Mouse (Mus musculus) layer of hippocampus, adult 2 months (tissue): ENCODE results near the gene Psmd13. TPM values are rescaled to one million over a fixed set of nuclear protein-coding genes. Genes with fewer than 3 reads are reported as not detected.

Source experiments
- DNase-seq, 2 experiments: peaks; one replicate each; pipeline ENCODE4 v3.0.0; 2022; ENCODE audit warnings: low spot score in 2 of 2
- H3K27ac ChIP-seq: fragments of 200-600 bp; 2 replicates; pipeline ENCODE4 v1.8.1; 2022
- H3K4me3 ChIP-seq: fragments of 200-600 bp; 2 replicates; pipeline ENCODE4 v1.8.1; 2022; ENCODE audit warnings: mild to moderate bottlenecking
- CTCF ChIP-seq: fragments of 200-600 bp; conservative IDR thresholded peaks from 2 replicates; pipeline ENCODE4 v1.8.1; 2022; ENCODE audit warnings: antibody characterized with exemption, mild to moderate bottlenecking, moderate library complexity
- long read RNA-seq, 2 experiments: library from polyadenylated mRNA; stranded (forward); transcript quantifications; one replicate each; pipeline ENCODE4 v2.0.0; 2021; ENCODE audit warnings: borderline mapping rate in 2 of 2
- total RNA-seq, 2 experiments: library from RNA; stranded (reverse); gene quantifications; 2 replicates each; pipeline ENCODE4 v1.2.3; 2021

Gene Psmd13
- total RNA-seq = 100 to 1,000 TPM; 111 to 113 TPM
- long read RNA-seq, experiment 1, transcript Psmd13-201 (13 exons, 1,989 nt) = major isoform, 44 of 53 reads
- long read RNA-seq, experiment 1, partial matches to known transcripts = 3 of 53 reads
- long read RNA-seq, experiment 1, other reads (novel, unspliced or antisense) = 6 of 53 reads
- long read RNA-seq, experiment 2, transcript Psmd13-201 (13 exons, 1,989 nt) = major isoform, 50 of 65 reads
- long read RNA-seq, experiment 2, partial matches to known transcripts = 2 of 65 reads
- long read RNA-seq, experiment 2, other reads (novel, unspliced or antisense) = 13 of 65 reads

DNA sequence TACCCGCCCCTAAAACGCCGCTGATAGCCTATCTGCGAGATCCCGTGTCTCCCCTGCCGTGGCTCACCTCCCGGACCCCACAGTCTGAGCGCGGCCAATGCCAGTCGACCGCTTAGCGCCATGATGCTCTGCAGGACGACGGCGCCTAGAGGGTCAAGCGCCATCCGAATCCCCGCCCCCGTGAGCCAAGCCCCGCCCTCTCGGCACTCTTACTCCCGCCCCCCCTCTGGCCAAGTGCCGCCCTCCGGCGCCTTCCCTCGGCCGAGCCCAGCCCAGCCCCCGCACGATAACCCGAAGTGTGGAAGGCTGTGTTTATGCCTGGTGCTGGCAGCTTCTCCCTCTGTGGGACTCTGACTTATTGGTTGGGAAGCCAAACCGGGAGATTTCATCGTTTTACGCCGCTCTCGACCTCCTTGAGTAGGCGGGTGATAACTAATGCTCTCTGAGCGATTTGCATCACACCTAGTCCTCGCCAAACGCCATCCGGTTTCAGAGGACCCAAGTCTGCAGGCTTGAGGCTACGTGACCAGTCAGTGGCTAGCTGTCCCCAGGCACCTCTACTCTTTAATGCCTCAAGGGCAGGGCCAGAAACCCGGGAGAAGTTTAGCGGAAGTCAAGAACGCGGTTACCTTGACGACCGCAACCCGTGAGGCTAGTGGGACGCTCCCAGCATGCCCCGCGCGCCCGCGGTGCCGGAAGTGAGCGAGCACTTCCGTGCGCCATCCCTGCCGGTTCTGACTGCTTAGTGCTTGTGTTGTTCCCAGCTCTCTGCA lies at the start of gene Psmd13, which contains the start of gene Sirt3:
Gene Psmd13 (plus strand): TSS at position 273 of the 773 bp plus-strand sequence.
Gene Sirt3 (minus strand): TSS at position 614 of the 773 bp plus-strand sequence.
- Histone ChIP-seq H3K27ac (peak within 1 kb of the TSS; percentile 95), H3K4me3 (peak within 1 kb of the TSS; percentile 78)
- no peak for TF ChIP-seq CTCF
- peak; percentile 93 for DNase-seq

GRCm38 (mm10) chr7:140833341-140833740 lies 48.4 kb upstream of the Psmd13 start:
- no peak for DNase-seq
- no peak overlapping the region for H3K27ac ChIP-seq
- no peak for TF ChIP-seq CTCF
- no peak overlapping the region for H3K4me3 ChIP-seq

DNA sequence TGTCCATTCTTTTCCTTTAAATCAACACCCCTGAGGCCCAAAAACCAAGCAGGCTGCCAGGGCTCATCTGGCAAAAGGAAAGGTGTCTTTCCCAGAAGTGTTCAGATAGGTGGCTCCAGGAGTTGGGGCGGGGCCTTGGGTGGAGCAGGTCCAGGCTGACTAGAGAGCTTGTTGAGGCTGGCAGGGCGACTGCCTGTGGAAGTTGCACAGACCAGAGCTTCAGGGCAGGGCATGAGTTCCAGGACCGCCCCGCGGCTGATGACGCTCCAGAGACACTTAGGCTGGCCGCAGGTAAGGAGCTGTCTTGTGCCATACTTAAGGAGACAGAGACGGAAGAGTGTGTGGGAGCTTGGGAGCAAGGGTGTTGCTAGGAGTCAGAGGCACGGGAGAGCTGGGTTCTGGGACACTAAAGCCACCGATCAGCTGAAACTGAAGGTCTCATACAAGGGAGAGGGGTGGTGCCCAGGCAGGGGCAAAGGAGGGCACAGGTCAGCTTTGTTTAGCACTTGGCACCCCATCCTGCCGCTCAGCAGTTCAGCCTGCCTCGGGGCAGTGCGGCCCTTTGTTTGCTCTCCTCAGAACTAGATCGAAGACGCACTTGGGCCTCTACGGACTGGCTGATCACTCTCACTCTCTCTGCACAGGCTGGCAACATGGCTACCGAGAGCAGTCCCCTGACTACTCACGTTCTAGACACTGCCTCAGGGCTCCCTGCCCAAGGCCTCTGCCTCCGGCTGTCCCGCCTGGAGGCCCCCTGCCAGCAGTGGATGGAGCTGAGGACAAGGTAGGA lies 46.6 kb upstream of the Psmd13 start, which contains the start of gene Urah:
Gene Urah (plus strand): TSS at position 51 of the 790 bp plus-strand sequence.
- DNase-seq = no peak
- no peak for TF ChIP-seq CTCF
- Histone ChIP-seq H3K27ac (peak within 1 kb of the TSS; percentile 91), H3K4me3 (no peak within 1 kb of the TSS)

- H3K27ac ChIP-seq = peak overlapping the region; percentile 91
- no peak for DNase-seq
- TF ChIP-seq CTCF = no peak
- no peak overlapping the region for H3K4me3 ChIP-seq
Measured at GRCm38 (mm10) chr7:140835758-140836087, 46.0 kb upstream of the Psmd13 start.

- TF ChIP-seq CTCF = no peak
- Histone ChIP-seq H3K4me3 (no peak overlapping the region), H3K27ac (peak overlapping the region; percentile 91)
- peak; percentile 62 to 77 for DNase-seq
Measured at GRCm38 (mm10) chr7:140836243-140837115, 45.3 kb upstream of the Psmd13 start.

- TF ChIP-seq CTCF = no peak
- Histone ChIP-seq H3K4me3 (no peak overlapping the region), H3K27ac (0 out of 2 replicates have a peak overlapping the region, but pooled peaks have one; percentile 69)
- no peak for DNase-seq
Measured at GRCm38 (mm10) chr7:140839556-140839955, 42.2 kb upstream of the Psmd13 start.

GRCm38 (mm10) chr7:140840750-140841735 lies 40.7 kb upstream of the Psmd13 start:
- peak overlapping the region; percentile 69 for H3K27ac ChIP-seq
- TF ChIP-seq CTCF = no peak
- DNase-seq = no peak

GRCm38 (mm10) chr7:140843806-140844205 lies 38.0 kb upstream of the Psmd13 start:
- no peak for DNase-seq
- H3K4me3 ChIP-seq = no peak overlapping the region
- H3K27ac ChIP-seq = no peak overlapping the region
- no peak for TF ChIP-seq CTCF

More at GRCm38 (mm10) chr7:140840750-140841735, 40.7 kb upstream of the Psmd13 start:
- no peak overlapping the region for H3K4me3 ChIP-seq

DNA sequence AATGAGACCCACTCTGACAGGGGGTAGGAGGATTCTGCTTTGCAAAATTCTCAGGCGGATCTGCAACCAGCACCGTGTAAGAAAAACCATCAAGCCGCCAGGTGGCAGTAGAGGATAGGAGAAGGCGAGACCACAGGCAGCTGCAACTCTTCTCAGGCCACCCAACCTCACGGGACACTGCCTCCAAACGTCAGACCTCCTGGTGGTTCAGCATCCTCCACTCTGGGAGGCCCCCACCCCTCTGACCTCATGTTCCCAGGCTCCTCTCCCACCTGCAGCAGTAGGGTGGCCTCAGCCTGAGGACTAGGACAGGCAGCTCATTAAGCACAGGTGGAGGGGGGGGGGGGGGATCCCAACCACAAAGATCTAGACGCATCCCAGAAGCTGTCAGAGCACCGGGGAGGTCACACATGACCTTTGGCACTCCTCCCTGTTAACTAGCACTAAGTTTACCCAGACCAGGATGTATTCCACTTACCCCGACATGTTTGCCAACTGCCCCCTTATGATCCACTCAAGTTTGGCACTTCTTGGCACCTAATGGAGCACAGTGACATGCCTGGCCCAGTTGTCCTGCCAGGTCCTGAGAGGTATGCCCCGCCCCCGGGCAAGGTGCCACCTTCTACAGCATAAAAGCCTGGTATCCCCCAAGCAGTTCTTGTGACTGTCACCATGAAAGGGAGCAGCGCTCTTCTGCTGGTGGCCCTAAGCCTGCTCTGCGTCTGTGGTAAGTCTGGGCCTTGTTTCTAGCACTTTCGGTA lies 36.7 kb upstream of the Psmd13 start, which contains the start of gene Scgb1c1:
Gene Scgb1c1 (plus strand): TSS at position 643 of the 761 bp plus-strand sequence.
- no peak within 1 kb of the TSS for H3K4me3 ChIP-seq
- peak; percentile 85 to 94 for DNase-seq
- H3K27ac ChIP-seq = no peak within 1 kb of the TSS
- peak; percentile 91 for TF ChIP-seq CTCF

GRCm38 (mm10) chr7:140845683-140846082 lies 36.1 kb upstream of the Psmd13 start:
- Histone ChIP-seq H3K4me3 (no peak overlapping the region), H3K27ac (no peak overlapping the region)
- no peak for DNase-seq
- TF ChIP-seq CTCF = no peak; the same call in 1 of the 2 replicates
